Mouse (Mus musculus): ENCODE measurements around the gene S100z.

GRCm38 (mm10) chr13:95523659-95524423 is 45.3 kb upstream of the S100z start:
- TF ChIP-seq ZNF384 (IDR thresholded peaks at IDR 0.05; ENCODE audit: low read depth, low read length) (no peak), CTCF (IDR thresholded peaks at IDR 0.05 in 2 of 3, conservative IDR thresholded peaks at IDR 0.05 in 1 of 3; ENCODE audit: control insufficient read depth in 1 of 3, insufficient read depth in 1 of 3, low read depth in 2 of 3, low read length in 3 of 3, poor library complexity in 1 of 3, severe bottlenecking in 1 of 3) (no peak), ZC3H11A (IDR thresholded peaks at IDR 0.05; ENCODE audit: low read depth, low read length) (no peak), POLR2AphosphoS2 (IDR thresholded peaks at IDR 0.05; ENCODE audit: low read length) (no peak), MAX (IDR thresholded peaks at IDR 0.05; ENCODE audit: low read length) (no peak), USF1 (IDR thresholded peaks at IDR 0.05; ENCODE audit: low read depth, low read length) (no peak), POLR2A (IDR thresholded peaks at IDR 0.05; ENCODE audit: control insufficient read depth in 1 of 2, insufficient read depth in 1 of 2, low read depth in 1 of 2, low read length in 2 of 2, poor library complexity in 1 of 2) (no peak), ZKSCAN1 (IDR thresholded peaks at IDR 0.05; ENCODE audit: low read depth, low read length) (no peak), TAL1 (IDR thresholded peaks at IDR 0.05; ENCODE audit: low read length) (no peak), RAD21 (IDR thresholded peaks at IDR 0.05; ENCODE audit: low read depth, low read length) (no peak), RCOR1 (IDR thresholded peaks at IDR 0.05; ENCODE audit: low read depth, low read length) (no peak), TBP (IDR thresholded peaks at IDR 0.05; ENCODE audit: low read depth, low read length) (no peak), EP300 (IDR thresholded peaks at IDR 0.05; ENCODE audit: low read depth in 1 of 2, low read length in 2 of 2) (no peak), E2F4 (IDR thresholded peaks at IDR 0.05; ENCODE audit: borderline replicate concordance, low read depth, low read length) (no peak)

Data from MEL (cell line).